Mouse (Mus musculus) liver, adult 10 weeks (tissue): Measurements from ENCODE around the gene Fmo2. TPM values are rescaled to one million over a fixed set of nuclear protein-coding genes. Genes with fewer than 3 reads are reported as not detected.

ENCODE experiments used
- polyA plus RNA-seq: library from polyadenylated mRNA; stranded (reverse); fragments of 350-450 nt; fragmentation: Illumina TruSeq; extraction: RNeasy Lipid Tissue Mini Kit (QIAGEN cat#74804); gene quantifications from one replicate; pipeline ENCODE4 v1.2.3, GENCODE M21; 2014; ENCODE audit warnings: low read depth, low replicate concordance

The Fmo2 gene
- polyA plus RNA-seq, result 43.5 TPM

GRCm38 (mm10) chr1:162897838-162898811 lies at the start of gene Fmo2:
TSS of gene Fmo2 (minus strand) at chr1:162898726.

DNA sequence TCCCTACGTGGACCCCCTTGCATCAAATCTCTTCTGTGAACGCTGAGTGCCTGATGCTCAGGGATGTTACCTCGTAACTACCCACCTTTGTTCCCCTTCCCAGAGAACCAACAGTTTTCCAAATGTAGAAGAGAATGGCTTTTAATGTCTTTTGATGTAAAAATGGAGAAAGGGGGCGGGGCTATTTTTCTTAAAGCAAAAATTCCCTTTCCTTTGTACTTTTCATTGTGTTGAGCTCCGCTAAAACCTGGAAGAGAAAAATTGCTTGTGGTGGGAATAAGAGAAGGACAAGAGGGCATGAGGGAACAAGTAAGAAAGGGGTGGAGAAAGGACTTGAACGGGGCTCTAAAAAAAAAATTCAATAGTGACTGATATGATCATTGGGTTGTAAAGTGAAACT lies 38.9 kb upstream of the Fmo2 start, which contains the start of gene Fmo6:
TSS of gene Fmo6 (minus strand) at position 101 of the 400 bp plus-strand sequence.

GRCm38 (mm10) chr1:162866280-162866681 lies 32.2 kb downstream of the Fmo2 start, which contains the start of gene Fmo1:
TSS of gene Fmo1 (minus strand) at chr1:162866610.

Other genes starting within 250 kb of the Fmo2 start
- gene Myocos, start 240.5 kb downstream of the Fmo2 start, polyA plus RNA-seq, result not detected
- gene Prrc2c, start 158.2 kb downstream of the Fmo2 start, polyA plus RNA-seq, result 17.9 TPM
- gene Fmo4, start 84.8 kb downstream of the Fmo2 start, polyA plus RNA-seq, result 20.1 TPM
- gene Fmo1, start 32.1 kb downstream of the Fmo2 start, polyA plus RNA-seq, result 809 TPM
- gene Fmo6, start 38.8 kb upstream of the Fmo2 start, polyA plus RNA-seq, result not detected
- 441 TPM for gene Fmo3, start 85.8 kb upstream of the Fmo2 start, polyA plus RNA-seq
- not detected for gene Mroh9, start 186.9 kb upstream of the Fmo2 start, polyA plus RNA-seq